Comparison of ENCODE assay signal across 16 mouse cellular contexts in genomic region chr15:25929936-25930335, GRCm38 (mm10). TPM values are rescaled to one million over a fixed set of nuclear protein-coding genes. Genes with fewer than 3 reads are reported as not detected.
A peak's percentile ranks its signal among the peaks of the same experiment; 100 is the strongest.
DNase-seq lines count a peak whose midpoint lies in the region; ATAC-seq lines count a peak whose summit lies in the region.
"Had no signal": no experiment of that assay in that cellular context is flagged by ENCODE, and none has a peak within 500 bp of the region (broad histone marks: within the 10 kb centered on the region; RNA-seq: fewer than 3 reads in every experiment).

No protein-coding gene starts in this region.

- DNase-seq in heart, adult 11 months: peak; percentile 96
- peak; percentile 32 to 38 for DNase-seq in left cerebral cortex, postnatal 36 days (ENCODE audit: low spot score in 2 of 2)
- DNase-seq in left cerebral cortex, adult 8-10 months (ENCODE audit: low spot score in 2 of 2): no peak
- DNase-seq in heart, adult 8-10 months (ENCODE audit: low spot score): peak; percentile 73
- peak; percentile 71 to 72 for DNase-seq in heart, postnatal 10 days
- DNase-seq: cerebellum, adult 18-20 months; lung, postnatal 4 days; thymus, postnatal 14 days had no signal

- H3K9ac ChIP-seq in heart, embryonic 11.5 days (ENCODE audit: low read depth, low read length): no peak overlapping the region
- H3K9ac ChIP-seq in hindbrain, embryonic 12.5 days: no peak overlapping the region
- no peak overlapping the region for H3K9ac ChIP-seq in intestine, embryonic 15.5 days
- H3K9ac ChIP-seq: liver, embryonic 15.5 days; midbrain, embryonic 12.5 days had no signal

- no peaks in the 10 kb centered on the region for H3K36me3 ChIP-seq in heart, embryonic 11.5 days (ENCODE audit: control insufficient read depth, insufficient read depth, low read length)
- H3K36me3 ChIP-seq in hindbrain, embryonic 12.5 days: no peaks in the 10 kb centered on the region
- no peaks in the 10 kb centered on the region for H3K36me3 ChIP-seq in intestine, embryonic 15.5 days
- H3K36me3 ChIP-seq: G1E; limb, embryonic 10.5 days; liver, embryonic 15.5 days; midbrain, embryonic 12.5 days had no signal

- no peak overlapping the region for H3K4me3 ChIP-seq in heart, embryonic 11.5 days (ENCODE audit: low read depth, low read length)
- H3K4me3 ChIP-seq in hindbrain, embryonic 12.5 days: no peak overlapping the region
- no peak overlapping the region for H3K4me3 ChIP-seq in intestine, embryonic 15.5 days (replicated peaks)
- H3K4me3 ChIP-seq: limb, embryonic 10.5 days; liver, embryonic 15.5 days; midbrain, embryonic 12.5 days had no signal

- intact Hi-C loops in left cerebral cortex, postnatal 36 days (cut with DNase I): no loop called here
- intact Hi-C loops in heart, postnatal 10 days (cut with DNase I): no loop called here

- H3K27ac ChIP-seq in heart, embryonic 11.5 days (ENCODE audit: low read depth, low read length): no peak overlapping the region
- no peak overlapping the region for H3K27ac ChIP-seq in hindbrain, embryonic 12.5 days
- no peak overlapping the region for H3K27ac ChIP-seq in intestine, embryonic 15.5 days
- H3K27ac ChIP-seq: limb, embryonic 10.5 days; liver, embryonic 15.5 days; midbrain, embryonic 12.5 days had no signal

- no peaks in the 10 kb centered on the region for H3K27me3 ChIP-seq in heart, embryonic 11.5 days (ENCODE audit: control insufficient read depth, insufficient read depth, low read length)
- H3K27me3 ChIP-seq in hindbrain, embryonic 12.5 days: no peaks in the 10 kb centered on the region
- H3K27me3 ChIP-seq in intestine, embryonic 15.5 days (replicated peaks): no peaks in the 10 kb centered on the region
- H3K27me3 ChIP-seq: liver, embryonic 15.5 days; midbrain, embryonic 12.5 days had no signal

- WGBS in heart, embryonic 11.5 days (ENCODE audit: insufficient replicate concordance): 77% methylated on average over 10 of the region's 10 CpGs
- 81% methylated on average over 10 of the region's 10 CpGs for WGBS in hindbrain, embryonic 12.5 days
- 82% methylated on average over 10 of the region's 10 CpGs for WGBS in intestine, embryonic 15.5 days

- ATAC-seq in heart, embryonic 11.5 days (replicated peaks; ENCODE audit: insufficient number of reproducible peaks, low FRiP score, low TSS enrichment): no peak
- no peak for ATAC-seq in hindbrain, embryonic 12.5 days (ENCODE audit: low FRiP score)
- ATAC-seq in intestine, embryonic 15.5 days: no peak
- ATAC-seq: forebrain, embryonic 16.5 days had no signal

- no peak overlapping the region for H3K4me2 ChIP-seq in heart, embryonic 11.5 days
- H3K4me2 ChIP-seq in hindbrain, embryonic 12.5 days (replicated peaks): no peak overlapping the region
- H3K4me2 ChIP-seq in intestine, embryonic 15.5 days (replicated peaks): no peak overlapping the region
- H3K4me2 ChIP-seq: liver, embryonic 15.5 days; midbrain, embryonic 12.5 days had no signal

- H3K9me3 ChIP-seq in heart, embryonic 11.5 days (replicated peaks; ENCODE audit: control insufficient read depth, low read length): no peaks in the 10 kb centered on the region
- no peaks in the 10 kb centered on the region for H3K9me3 ChIP-seq in hindbrain, embryonic 12.5 days (replicated peaks)
- H3K9me3 ChIP-seq in intestine, embryonic 15.5 days: no peaks in the 10 kb centered on the region
- H3K9me3 ChIP-seq: limb, embryonic 10.5 days; liver, embryonic 15.5 days; midbrain, embryonic 12.5 days had no signal

- H3K4me1 ChIP-seq in heart, embryonic 11.5 days (ENCODE audit: control insufficient read depth, insufficient read depth, low read length): peaks cover 22% of the 10 kb centered on the region
- peaks cover 8% of the 10 kb centered on the region for H3K4me1 ChIP-seq in hindbrain, embryonic 12.5 days
- 0 out of 2 replicates have a peak, but pooled peaks cover 2% of the 10 kb centered on the region for H3K4me1 ChIP-seq in intestine, embryonic 15.5 days (replicated peaks)

RNA-seq across cellular contexts. Expression of gene Zfp622, which starts 54.2 kb away (rescaled TPM):
- 19.4 and 22.6 TPM in 2 replicates for polyA plus RNA-seq in heart, embryonic 11.5 days (2014; fragmentation: Nextera tagmentation; extraction: Ambion mirVana)
- 10 to 100 TPM; 38.7 to 46.1 TPM for total RNA-seq in left cerebral cortex, postnatal 36 days (2021)
- 10 to 100 TPM; 44.8 to 58.8 (median 49.7) TPM for total RNA-seq in left cerebral cortex, adult 8-10 months (2022)
- 10 to 100 TPM; 20.4 to 26.6 (median 24.4) TPM for total RNA-seq in heart, adult 8-10 months (2022)
- 10 to 100 TPM; 22.1 to 26.8 TPM for total RNA-seq in heart, postnatal 10 days (2021)
- 38.4 and 44.3 TPM in 2 replicates for polyA plus RNA-seq in hindbrain, embryonic 12.5 days (2016; fragmentation: Nextera tagmentation; extraction: Ambion mirVana)
- 31.8 and 34.9 TPM in 2 replicates for polyA plus RNA-seq in intestine, embryonic 15.5 days (2015; fragmentation: Nextera tagmentation; extraction: Ambion mirVana)

Comparison
In these comparisons a context has a peak if more than half of its experiments do, and no peak if none do; other contexts are left out.
1. DNase-seq: peak in heart, adult 11 months (single experiment), left cerebral cortex, postnatal 36 days (2 of 2), heart, adult 8-10 months (single experiment) and heart, postnatal 10 days (2 of 2); none in left cerebral cortex, adult 8-10 months (0 of 2).